Mouse (Mus musculus): Measurements from ENCODE around the gene Ptpre.

DNA sequence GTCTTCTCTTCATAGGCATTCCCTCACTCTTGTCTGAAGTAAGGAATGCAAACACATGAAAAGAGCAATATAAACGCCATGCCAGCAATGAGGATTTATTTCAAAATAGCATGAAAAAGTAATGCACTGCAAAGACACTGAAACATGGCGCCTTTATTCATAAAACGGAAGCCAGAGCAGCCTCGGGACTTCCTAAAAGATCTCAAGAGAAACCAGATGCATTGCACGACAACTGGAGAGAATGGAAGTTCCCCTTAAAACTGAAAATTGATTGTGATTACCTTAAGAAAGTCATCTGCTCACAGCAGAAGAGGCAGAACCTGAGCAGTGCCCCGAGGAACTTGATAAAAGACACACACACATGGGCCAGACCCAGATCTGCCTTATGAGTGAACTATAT is 168.5 kb downstream of the Ptpre start:
- TF ChIP-seq CTCF (conservative IDR thresholded peaks at IDR 0.05; ENCODE audit: low read length) = no peak
- TF ChIP-seq POU5F1 (IDR thresholded peaks at IDR 0.05; ENCODE audit: borderline replicate concordance, low read length) = no peak

All from E14TG2a.4 (cell line).